Mouse (Mus musculus) left cerebral cortex, adult 8-10 months (tissue): Measurements from ENCODE around the gene Rap1gap. TPM values are rescaled to one million over a fixed set of nuclear protein-coding genes. Genes with fewer than 3 reads are reported as not detected.

ENCODE experiments used
- DNase-seq, 2 experiments: peaks; one replicate each; pipeline ENCODE4 v3.0.0; 2022; ENCODE audit warnings: low spot score in 2 of 2
- total RNA-seq, 4 experiments: library from RNA; stranded (reverse); gene quantifications; 2 replicates each; pipeline ENCODE4 v1.2.4; 2022

The Rap1gap gene
- total RNA-seq, result 100 to 1,000 TPM; 338 to 399 (median 364) TPM

- DNase-seq, result peak; percentile 66 to 67
These were observed at the start of gene Rap1gap for GRCm38 (mm10) chr4:137664433-137664979. Rap1gap (plus strand) TSS chr4:137664726.

- DNase-seq, result no peak
These were observed 41.7 kb upstream of the Rap1gap start for GRCm38 (mm10) chr4:137622847-137623246.

DNA sequence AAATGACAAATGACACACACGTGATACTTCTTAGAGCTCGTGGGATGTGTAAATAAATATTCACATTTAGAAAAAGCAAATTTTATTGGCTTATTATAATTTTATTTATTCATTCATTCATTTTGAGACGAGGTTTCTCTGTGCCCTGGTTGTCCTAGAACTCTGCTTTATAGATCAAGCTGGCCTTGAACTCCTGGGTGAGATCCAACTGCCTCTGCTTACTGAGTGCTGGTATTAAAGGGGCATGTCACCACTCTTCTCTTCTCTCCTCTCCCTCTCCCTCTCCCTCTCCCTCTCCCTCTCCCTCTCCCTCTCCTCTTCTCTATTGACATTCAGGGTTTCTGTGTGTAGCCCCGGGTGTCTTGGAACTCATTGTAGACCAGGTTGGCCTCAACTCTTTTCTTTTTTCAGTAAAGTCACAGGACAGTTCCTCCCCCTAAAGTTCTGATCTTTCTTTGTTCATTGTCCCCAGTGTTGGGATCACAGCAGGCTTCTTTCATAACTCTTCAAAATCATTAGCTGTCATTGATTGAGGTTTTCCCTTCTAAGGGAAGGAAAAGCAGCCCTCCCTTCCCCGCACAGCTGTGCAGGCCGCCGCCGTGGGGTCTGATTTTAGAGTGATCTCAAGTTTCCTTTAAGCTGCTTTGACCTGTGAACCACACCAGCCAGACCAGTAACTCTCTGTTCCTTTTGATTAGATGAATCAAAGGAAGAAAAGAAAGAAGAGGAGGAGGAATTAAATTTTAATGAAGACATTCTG, 36.9 kb upstream of the Rap1gap start:
- no peak for DNase-seq

- no peak for DNase-seq
These were observed 36.1 kb upstream of the Rap1gap start for GRCm38 (mm10) chr4:137628400-137628799.

- DNase-seq, result no peak
These were observed 35.2 kb upstream of the Rap1gap start for GRCm38 (mm10) chr4:137629354-137629753.

DNA sequence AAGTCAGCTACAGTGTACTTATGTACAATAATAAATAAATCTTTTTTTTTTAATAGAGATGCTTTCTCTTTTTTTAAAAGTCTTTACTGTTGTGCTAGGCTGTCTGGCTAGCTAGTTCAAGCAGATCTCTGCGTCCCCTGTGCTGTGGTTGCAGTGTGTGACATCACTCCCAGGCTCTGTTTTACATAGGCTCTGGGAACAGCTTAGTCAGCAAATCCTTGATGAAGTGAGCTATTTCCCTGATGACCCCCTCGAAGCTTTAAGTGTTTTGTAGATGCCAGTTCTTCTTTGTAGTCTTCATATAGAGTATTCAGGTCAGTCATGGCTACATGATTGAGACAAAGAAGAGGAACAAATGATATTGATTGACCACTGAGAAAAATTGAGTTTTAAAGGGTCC, 34.4 kb upstream of the Rap1gap start:
- no peak for DNase-seq

DNA sequence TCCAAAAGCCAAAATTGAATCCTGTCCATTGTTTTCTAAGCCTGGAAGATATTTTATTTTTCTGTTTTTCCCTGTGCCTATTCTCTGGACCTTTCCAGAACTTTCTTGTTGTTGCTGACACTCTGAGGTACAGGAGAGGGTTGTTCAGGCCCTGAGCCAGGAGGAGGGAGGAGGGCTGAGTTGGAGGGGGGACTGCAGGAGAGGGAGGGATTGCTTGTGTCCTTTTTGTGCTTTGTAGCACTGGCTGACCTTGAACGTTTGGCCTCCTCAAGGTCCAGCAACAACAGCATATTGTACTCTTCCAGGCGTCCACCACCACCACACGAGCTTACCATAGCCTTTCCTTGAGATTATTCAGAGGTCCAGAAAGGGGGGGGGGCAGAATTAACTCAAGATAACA, 32.9 kb upstream of the Rap1gap start:
- no peak for DNase-seq

DNA sequence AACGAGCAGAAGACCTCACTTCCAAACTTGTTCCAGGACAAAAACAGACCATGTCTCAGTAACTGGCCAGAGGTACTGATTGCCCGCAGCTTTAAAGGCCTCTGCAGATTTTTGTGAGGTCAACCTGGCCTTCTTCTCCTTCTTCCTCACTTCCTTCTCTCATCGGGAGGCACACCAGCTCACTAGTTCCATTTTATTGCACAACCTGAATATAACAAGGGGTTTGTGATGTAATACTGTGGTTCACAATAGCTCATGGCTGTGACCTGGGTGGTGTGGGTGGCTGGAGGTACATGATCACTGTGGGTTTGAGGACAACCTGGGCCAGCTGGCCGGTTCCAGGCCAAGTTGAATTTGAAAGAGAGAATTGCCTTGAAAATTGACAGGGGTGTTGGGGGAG, 31.1 kb upstream of the Rap1gap start:
- no peak for DNase-seq

DNA sequence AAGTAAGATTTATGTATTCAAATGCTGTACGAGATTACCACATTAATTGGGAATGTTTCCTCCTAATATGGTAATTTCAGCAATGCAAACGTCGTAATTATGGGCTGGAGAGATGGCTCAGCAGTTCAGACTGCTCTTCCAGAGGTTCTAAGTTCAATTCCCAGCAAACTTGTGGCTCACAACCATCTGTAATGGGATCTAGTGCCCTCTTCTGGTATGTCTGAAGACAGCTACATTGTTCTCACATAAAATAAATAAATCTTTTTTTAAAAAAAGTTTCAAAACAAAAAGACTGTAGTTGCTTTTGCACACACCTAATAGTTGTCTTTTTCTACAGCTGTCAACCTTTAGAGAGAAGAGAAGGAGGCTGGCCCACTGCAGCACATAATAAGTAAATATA, 27.9 kb upstream of the Rap1gap start:
- DNase-seq, result no peak

GRCm38 (mm10) chr4:137641556-137641955, 23.0 kb upstream of the Rap1gap start:
- DNase-seq, result no peak

DNA sequence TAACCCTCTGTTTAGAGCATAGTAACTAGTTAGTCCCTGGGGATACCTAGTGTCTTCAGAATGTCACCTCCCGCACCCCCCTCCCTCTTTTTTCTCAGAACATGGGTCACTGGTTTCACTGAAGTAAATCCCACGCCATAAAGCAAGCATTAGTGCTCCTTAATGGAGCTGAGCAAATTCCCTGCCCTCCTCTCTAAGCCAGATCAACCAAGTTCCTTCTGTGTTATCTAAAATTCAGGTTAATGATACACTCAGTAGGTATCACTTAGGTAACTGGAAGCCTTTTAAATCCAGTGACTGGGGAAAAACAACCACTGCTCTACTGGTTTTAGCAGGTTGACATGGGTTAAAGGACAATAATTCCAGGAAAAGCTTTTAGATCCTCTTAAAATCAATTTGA, 22.4 kb upstream of the Rap1gap start:
- DNase-seq, result no peak

- no peak for DNase-seq
These were observed 21.1 kb upstream of the Rap1gap start for GRCm38 (mm10) chr4:137643459-137643858.

DNA sequence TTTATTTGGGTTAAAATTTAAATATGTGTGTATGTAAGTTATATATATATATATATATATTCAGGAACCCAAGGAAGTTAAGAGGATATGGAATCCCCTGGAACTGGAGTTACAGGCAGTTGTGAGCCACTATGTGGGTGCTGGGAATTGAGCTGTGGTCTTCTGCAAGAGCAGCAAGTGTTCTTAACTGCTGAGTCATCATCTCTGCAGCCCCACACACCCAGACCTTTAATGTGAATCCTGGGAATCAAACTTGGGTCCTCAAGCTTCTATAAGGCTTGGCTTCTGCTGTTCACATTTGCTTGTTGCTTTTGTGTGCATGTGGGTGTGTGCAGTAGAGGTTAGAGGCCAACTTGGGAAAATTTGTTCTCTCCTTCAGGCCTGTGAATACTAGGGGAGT, 18.3 kb upstream of the Rap1gap start:
- DNase-seq, result no peak

DNA sequence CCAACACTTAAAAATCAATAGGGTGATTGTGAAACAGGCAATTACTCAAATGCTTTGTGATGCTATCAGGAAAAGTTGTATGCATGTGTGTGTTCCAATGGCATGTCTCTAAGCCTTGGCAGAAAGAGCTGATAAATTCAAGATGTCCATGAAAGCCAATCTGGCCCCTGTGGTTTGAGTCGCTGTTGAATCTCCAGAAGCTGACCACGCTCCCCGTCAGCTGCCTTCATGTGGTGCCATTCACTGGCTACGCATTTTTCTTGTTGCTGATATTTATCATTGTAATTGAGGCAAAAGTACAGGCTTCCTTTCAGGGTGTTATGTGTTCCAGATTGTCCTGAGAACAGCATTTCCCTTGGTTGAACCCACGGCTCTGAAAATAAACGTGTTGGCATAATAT, 16.9 kb upstream of the Rap1gap start:
- no peak for DNase-seq

GRCm38 (mm10) chr4:137648230-137648629, 16.3 kb upstream of the Rap1gap start:
- no peak for DNase-seq

GRCm38 (mm10) chr4:137650912-137651311, 13.6 kb upstream of the Rap1gap start:
- DNase-seq, result no peak

GRCm38 (mm10) chr4:137652835-137653346, 11.6 kb upstream of the Rap1gap start:
- no peak for DNase-seq

DNA sequence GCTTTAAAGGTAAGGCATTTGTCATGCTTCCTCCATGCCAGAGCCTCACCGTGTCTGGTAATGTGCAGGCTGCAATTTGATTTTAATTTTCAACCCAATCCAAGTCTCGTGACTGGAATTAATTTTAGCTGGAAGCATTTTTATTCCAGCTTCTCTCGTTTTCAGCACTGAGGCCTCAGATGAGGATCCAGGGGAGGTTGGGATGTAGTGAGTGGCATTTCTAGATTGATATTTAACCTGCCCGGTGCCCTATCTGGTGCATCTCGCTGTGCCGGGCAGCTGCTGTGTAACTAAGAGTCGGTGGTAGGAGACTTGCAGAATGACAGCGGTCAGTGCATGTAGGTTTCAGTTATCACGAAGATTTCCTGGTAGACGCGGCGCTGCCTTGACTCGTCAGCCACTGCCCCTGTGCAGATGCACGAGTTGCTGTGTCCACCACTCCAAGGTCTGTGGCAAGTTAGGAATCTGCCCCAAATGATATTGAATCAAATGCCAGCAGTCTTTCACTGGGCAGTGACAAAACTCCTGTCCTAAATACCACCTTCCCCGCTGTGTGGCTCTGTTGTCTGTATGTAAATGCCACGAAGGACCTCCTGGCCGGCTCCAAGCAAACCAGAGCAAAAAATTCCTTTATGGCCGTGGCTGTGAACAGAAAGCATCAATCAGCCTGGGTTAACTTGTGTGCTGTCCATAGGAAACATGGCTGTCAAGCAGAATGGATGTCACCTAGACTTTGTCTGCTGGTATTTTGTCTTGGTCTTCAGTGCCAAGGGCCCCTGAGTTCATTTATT, 9.1 kb upstream of the Rap1gap start:
- DNase-seq, result no peak

DNA sequence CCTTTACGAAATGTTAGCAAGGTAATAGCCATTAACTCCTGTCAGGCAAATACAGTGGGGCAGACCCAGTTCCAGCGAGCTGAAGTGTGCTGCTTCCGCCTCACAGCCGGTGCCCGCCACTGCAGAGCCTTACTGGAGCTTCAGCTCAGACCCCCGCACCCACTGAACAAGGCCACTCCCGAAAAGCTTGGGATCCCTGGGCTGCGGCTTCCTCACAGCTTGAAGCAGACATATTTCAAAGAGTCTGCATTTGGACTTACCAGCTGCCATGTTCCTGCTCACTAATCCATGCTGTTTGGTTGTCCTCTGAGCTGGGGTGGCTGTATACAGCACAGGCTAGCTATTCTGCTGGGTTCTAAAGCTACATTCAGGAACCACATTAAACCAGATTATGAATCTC, 6.9 kb upstream of the Rap1gap start:
- no peak for DNase-seq

- DNase-seq, result no peak
These were observed 5.0 kb upstream of the Rap1gap start for GRCm38 (mm10) chr4:137659541-137659940.

DNA sequence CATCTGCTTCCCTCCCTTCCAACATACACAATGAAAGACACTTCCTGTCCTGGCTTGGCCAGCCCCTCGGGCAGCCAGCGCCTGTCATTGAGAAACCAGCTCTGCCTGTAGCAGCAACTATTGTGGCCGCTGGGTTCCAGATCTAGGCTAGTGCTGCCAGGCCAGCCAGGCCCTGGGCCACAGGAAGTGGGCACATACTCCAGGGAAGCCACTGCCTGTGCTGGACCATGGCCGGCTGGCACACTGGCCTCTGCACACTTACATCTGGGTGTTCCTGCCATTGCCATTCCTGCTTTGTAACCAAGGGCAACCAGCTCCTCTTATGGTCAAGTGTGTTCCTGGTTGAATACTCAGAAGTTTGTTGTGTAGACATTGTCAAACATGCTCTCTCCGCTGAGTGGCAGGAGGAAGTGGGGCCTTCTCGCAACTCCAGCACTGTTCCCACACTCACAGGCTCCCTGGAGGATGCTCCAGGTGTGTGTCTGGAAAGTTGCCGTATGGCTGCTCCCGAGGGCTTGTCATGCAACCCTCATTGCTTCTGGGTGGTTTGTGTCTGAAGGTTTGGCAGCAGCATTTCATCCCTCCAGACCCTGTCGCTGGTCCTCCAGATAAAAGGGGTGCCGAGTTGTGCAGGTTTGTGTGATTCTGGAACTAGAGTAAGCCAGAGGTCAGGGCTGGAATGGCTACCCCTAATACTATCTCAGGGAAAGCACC, 4.0 kb upstream of the Rap1gap start:
- no peak for DNase-seq

DNA sequence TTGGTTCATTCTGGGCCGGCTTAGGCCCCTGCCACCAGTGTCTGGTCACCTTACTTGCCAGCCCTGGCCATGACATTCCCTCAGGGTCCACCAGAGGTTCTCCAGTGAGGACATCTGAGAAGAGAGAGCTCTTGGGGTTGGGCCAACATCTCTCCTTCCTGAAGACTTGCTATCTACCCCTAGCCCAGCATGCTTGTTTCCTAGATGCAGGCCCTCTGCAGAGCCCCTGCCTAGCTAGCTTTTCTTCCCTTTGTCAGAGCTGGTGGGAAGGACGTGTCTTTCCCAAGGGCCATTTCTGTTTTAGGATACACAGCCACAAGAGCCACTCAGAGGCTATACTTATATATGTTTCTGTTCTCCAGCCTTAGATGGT, 3.5 kb upstream of the Rap1gap start:
- DNase-seq, result no peak
